Mouse (Mus musculus) liver, postnatal 0 days (tissue): ENCODE results near the gene Rftn1. TPM values are rescaled to one million over a fixed set of nuclear protein-coding genes. Genes with fewer than 3 reads are reported as not detected.

Experiments
- ATAC-seq: fragments of 200-750 bp; cut with Nextera tagmentation; 2 replicates; pipeline ENCODE4 v1.8.0; 2017; ENCODE audit warnings: mild to moderate bottlenecking, moderate library complexity
- DNase-seq: peaks from one replicate; pipeline ENCODE4 v3.0.0-alpha.2; 2016
- H3K27ac ChIP-seq: fragments of 300-500 bp; sonication (generic); 2 replicates; pipeline ENCODE4 v1.5.1; 2014; ENCODE audit warnings: antibody characterized with exemption, moderate library complexity, mild to moderate bottlenecking, low read depth
- H3K27me3 ChIP-seq: fragments of 300-500 bp; sonication (generic); 2 replicates; pipeline ENCODE4 v1.6.1; 2014; ENCODE audit warnings: low read length, control low read depth, mixed read lengths; ENCODE audit not compliant: insufficient read depth
- H3K36me3 ChIP-seq: fragments of 300-500 bp; sonication (generic); replicated peaks from 2 replicates; pipeline ENCODE4 v1.6.1; 2014; ENCODE audit warnings: mild to moderate bottlenecking, control low read depth, low read length, moderate library complexity, mixed read lengths; ENCODE audit not compliant: insufficient read depth
- H3K4me1 ChIP-seq: fragments of 300-500 bp; sonication (generic); 2 replicates; pipeline ENCODE4 v1.6.1; 2014; ENCODE audit warnings: antibody characterized with exemption, mild to moderate bottlenecking, control low read depth; ENCODE audit not compliant: insufficient read depth
- H3K4me2 ChIP-seq: fragments of 300-500 bp; sonication (generic); 2 replicates; pipeline ENCODE4 v1.6.1; 2014; ENCODE audit warnings: low read depth, mild to moderate bottlenecking, low read length, moderate library complexity, mixed read lengths
- H3K4me3 ChIP-seq: fragments of 300-500 bp; sonication (generic); 2 replicates; pipeline ENCODE4 v1.5.1; 2014; ENCODE audit warnings: low read depth, low read length
- H3K9ac ChIP-seq: fragments of 300-500 bp; sonication (generic); replicated peaks from 2 replicates; pipeline ENCODE4 v1.6.1; 2014; ENCODE audit warnings: mild to moderate bottlenecking, moderate library complexity
- H3K9me3 ChIP-seq: fragments of 300-500 bp; sonication (generic); 2 replicates; pipeline ENCODE4 v1.6.1; 2016; ENCODE audit warnings: mild to moderate bottlenecking, control low read depth, low read length, mixed read lengths
- CTCF ChIP-seq: sonication (generic); IDR thresholded peaks from 2 replicates; pipeline ENCODE4 v1.5.1; 2016; ENCODE audit warnings: antibody characterized with exemption, low read depth
- EP300 ChIP-seq: IDR thresholded peaks from 2 replicates; pipeline ENCODE4 v1.6.1; 2016; ENCODE audit warnings: antibody characterized with exemption, low read depth, mild to moderate bottlenecking
- WGBS: fragments of 180-500 bp; shearing (Covaris S2); extraction: QIAGEN DNeasy Blood & Tissue Kit; methylation state at CpG from one replicate; pipeline ENCODE4 v1.1.7; 2014; ENCODE audit not compliant: insufficient replicate concordance; 5-methylcytosine and 5-hydroxymethylcytosine counted together
- polyA plus RNA-seq: library from polyadenylated mRNA; unstranded; fragments of >200 nt; fragmentation: Nextera tagmentation; extraction: Ambion mirVana; gene quantifications from 2 replicates; pipeline ENCODE4 v1.2.1, GENCODE M21; 2015

Rftn1 gene
- polyA plus RNA-seq, 1 experiment from 2014 or later = 6.0 TPM

DNA sequence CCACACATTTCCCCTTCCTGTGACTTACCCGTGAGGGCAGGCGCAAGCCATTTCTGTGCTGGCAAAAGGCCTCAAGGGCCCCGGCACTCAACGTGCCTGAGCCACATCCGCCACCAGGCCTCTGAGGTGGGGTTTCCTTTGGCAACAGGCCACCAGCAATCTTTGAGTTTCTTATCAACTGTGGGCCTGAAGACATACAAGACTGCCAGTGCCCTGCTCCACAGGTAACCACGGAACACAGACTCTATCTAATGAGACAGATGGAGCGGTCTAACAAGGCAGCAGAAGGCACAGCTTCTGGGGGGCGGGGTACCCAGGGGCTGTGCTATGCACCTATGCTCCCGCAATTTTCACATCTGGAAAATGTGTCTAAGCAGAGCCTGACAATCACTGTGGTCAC, 54.4 kb downstream of the Rftn1 start:
- ATAC-seq (peak; percentile 19; the same call in 1 of the 2 replicates), DNase-seq (peak; percentile 37)
- Histone ChIP-seq H3K4me2 (no peak overlapping the region), H3K4me1 (no peaks in the 10 kb centered on the region), H3K27me3 (no peaks in the 10 kb centered on the region), H3K36me3 (no peaks in the 10 kb centered on the region), H3K9ac (no peak overlapping the region), H3K4me3 (no peak overlapping the region), H3K27ac (no peak overlapping the region), H3K9me3 (no peaks in the 10 kb centered on the region)
- TF ChIP-seq EP300 (peak; percentile 47; the same call in 1 of the 2 replicates), CTCF (no peak)
- 34% methylated on average over 9 of the region's 9 CpGs for WGBS

DNA sequence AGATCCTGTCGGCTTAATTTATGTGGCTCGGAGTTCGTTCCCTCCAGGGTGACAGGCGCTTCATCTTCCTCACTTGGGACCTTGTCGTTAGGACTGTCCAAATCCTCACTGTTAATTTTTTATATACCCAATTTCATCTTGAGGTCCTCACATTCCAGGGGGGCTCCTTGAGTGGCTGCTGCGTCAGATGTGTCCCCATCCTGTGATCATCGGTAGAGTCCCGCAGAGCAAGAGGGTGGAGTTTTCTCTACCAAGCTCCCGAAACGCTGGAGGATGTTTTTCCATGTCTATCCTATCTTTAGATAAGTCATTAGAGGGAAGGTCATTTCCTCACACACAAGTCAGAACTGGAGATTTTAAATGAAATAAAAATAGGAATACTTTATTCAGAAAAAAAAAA, 55.0 kb downstream of the Rftn1 start:
- no peak overlapping the region for H3K27ac ChIP-seq
- 81% methylated on average over 10 of the region's 10 CpGs for WGBS
- no peak for TF ChIP-seq CTCF
- TF ChIP-seq EP300 = no peak

DNA sequence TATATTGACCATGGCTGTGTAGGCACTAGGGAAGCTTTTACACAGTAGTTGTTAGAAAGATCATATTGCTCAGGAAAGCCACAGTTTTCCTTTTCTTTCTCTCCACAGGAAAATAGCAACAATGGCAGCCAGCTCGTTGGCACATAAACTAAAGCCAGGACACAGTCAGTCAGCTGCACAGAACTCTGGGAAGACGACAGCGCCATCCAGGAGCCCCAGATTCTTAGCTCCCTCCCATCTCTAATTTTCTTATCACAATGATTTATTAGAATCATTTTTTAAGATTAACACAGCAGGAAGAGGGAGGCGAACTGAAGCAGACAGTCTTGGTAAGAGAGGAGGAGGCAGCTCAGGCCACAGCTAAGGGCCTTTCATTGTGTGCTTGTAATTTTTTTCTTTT, 58.8 kb downstream of the Rftn1 start:
- TF ChIP-seq EP300 (no peak), CTCF (no peak)
- H3K36me3 ChIP-seq = no peaks in the 10 kb centered on the region
- no peak overlapping the region for H3K9ac ChIP-seq
- no peaks in the 10 kb centered on the region for H3K9me3 ChIP-seq
- 73% methylated on average over 4 of the region's 4 CpGs for WGBS
- no peaks in the 10 kb centered on the region for H3K27me3 ChIP-seq
- no peak overlapping the region for H3K4me2 ChIP-seq
- DNase-seq = no peak
- ATAC-seq = no peak
- H3K4me3 ChIP-seq = no peak overlapping the region
- H3K27ac ChIP-seq = no peak overlapping the region
- no peaks in the 10 kb centered on the region for H3K4me1 ChIP-seq

More for the DNA sequence above, 55.0 kb downstream of the Rftn1 start:
- DNase-seq (no peak), ATAC-seq (no peak)
- Histone ChIP-seq H3K9me3 (no peaks in the 10 kb centered on the region), H3K36me3 (no peaks in the 10 kb centered on the region), H3K4me1 (no peaks in the 10 kb centered on the region), H3K27me3 (no peaks in the 10 kb centered on the region), H3K4me2 (no peak overlapping the region), H3K4me3 (no peak overlapping the region), H3K9ac (no peak overlapping the region)

DNA sequence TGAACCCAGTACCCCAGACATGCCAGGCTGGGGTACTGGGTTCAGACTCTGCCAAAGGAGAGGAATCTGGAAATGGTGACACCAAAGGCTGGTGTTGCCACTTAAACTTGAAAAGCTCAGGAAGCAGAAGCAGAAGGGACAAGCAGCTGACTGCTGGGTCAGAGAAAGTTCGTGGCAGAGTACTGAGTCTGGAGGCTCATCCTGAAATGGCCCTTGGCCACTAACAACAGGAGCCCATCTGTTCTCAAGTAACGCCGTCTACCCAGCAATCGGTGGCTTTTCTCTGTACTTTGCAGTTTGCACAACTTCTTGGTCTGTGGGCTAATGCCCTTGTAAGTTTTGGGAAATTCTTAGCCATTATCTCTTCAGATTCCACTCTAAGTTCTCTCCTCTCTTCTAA, 60.1 kb downstream of the Rftn1 start:
- WGBS = 76% methylated on average over 4 of the region's 4 CpGs
- no peaks in the 10 kb centered on the region for H3K9me3 ChIP-seq
- ATAC-seq (no peak), DNase-seq (no peak)
- no peak for TF ChIP-seq CTCF
- TF ChIP-seq EP300 = no peak
- H3K27ac ChIP-seq = no peak overlapping the region
- no peaks in the 10 kb centered on the region for H3K4me1 ChIP-seq
- H3K4me3 ChIP-seq = no peak overlapping the region
- H3K4me2 ChIP-seq = no peak overlapping the region
- no peaks in the 10 kb centered on the region for H3K27me3 ChIP-seq
- no peaks in the 10 kb centered on the region for H3K36me3 ChIP-seq
- no peak overlapping the region for H3K9ac ChIP-seq

DNA sequence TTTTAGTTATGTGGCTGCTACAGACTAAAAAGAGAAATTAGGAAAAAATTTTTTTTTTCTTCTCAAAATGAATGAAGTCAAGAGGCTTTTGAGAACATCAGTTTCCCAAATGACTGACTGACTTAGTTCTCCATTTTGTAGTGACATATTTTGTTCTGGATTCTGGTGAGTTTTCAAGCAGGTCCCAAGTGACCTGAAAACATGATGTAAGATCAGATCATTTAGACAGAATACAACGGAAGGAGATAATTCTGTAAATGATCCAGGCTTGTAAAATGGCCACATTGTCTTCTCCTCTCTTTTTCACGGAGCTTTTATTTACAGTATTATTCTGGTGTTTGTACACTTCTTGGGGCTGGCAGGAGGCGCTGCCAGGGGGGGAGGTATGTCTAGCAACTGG, 62.1 kb downstream of the Rftn1 start:
- no peak overlapping the region for H3K9ac ChIP-seq
- H3K4me1 ChIP-seq = no peaks in the 10 kb centered on the region
- H3K27me3 ChIP-seq = no peaks in the 10 kb centered on the region
- no peak overlapping the region for H3K4me2 ChIP-seq
- ATAC-seq (no peak), DNase-seq (no peak)
- H3K9me3 ChIP-seq = no peaks in the 10 kb centered on the region
- no peak overlapping the region for H3K27ac ChIP-seq
- no peaks in the 10 kb centered on the region for H3K36me3 ChIP-seq
- H3K4me3 ChIP-seq = no peak overlapping the region
- 70% methylated on average over 3 of the region's 3 CpGs for WGBS
- no peak for TF ChIP-seq EP300
- no peak for TF ChIP-seq CTCF

DNA sequence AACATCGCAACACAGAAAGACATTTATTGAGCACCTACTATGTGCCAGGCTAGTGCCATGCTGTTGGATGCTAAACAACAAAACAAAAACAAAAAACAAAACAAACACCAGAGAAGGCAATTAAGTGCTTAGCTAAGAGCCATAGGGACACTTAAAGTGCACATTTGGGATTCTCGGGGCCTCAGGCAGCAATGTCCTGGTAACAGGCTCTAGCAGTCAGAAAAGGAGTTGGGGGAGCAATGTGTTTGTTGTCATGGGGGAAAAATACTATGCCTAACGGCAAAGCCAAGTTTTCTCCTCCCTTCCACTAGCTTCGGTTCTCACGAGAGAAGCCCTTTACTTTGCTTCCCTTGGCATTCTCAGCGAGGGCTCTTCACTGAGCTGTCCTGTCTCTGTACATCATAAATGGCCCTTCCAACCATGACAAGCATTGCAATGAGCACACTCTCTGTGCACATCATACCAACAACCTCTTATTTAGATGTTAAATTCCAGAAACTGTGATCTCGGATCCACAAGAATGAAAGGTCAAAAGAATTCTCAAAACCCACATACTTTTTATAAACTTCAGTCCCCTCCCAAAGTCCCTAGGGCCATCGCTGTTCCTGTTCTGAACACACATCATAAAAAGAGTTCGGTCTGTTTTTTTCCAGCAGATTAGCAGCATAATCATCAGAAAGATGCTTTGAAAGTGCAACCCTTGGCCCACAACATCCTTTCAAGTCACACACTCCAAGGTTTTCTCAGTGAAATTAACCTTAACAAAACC, 63.2 kb downstream of the Rftn1 start:
- WGBS = 75% methylated on average over 9 of the region's 9 CpGs
- Histone ChIP-seq H3K9me3 (no peaks in the 10 kb centered on the region), H3K4me3 (no peak overlapping the region), H3K4me2 (no peak overlapping the region), H3K36me3 (no peaks in the 10 kb centered on the region), H3K9ac (no peak overlapping the region), H3K4me1 (0 out of 2 replicates have a peak, but pooled peaks cover 3% of the 10 kb centered on the region), H3K27me3 (no peaks in the 10 kb centered on the region), H3K27ac (no peak overlapping the region)
- DNase-seq (no peak), ATAC-seq (no peak)
- no peak for TF ChIP-seq EP300
